Mouse (Mus musculus): ENCODE results near the gene Moap1.

The Moap1 gene

DNA sequence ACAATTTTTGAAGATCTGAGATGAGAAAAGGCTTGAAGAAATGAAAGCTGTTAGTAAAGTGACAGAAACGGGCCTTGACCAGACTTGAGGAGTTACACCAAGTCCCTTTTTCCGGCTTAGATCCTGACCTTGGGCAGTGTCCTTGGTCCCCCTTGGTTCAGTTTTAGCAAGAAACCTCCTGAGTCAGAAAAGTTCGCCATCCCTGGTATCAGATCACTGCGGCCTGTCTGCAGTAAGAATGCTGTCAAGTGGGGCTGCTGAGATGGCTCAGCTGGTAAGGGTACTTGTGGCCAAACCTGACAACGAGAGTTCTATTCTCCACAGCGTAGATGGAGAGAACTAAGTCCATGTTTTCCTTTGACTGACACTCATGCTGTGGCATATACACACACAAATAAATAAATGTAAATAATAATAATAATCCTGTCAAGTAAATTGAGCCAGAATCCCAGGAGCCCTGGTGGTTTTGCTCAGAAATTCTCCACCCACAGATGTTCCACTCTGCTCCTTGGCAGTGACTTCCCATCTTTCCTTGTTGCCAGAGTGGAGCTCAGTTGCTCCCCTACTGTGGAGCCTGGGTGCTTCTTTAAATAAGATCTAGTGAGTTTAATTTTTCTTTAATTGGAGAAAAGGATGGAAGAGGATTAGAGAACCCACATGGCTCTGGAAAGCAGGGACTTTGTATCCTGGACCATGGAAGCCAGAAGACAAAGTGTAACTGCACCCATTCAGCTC lies 37.4 kb downstream of the Moap1 start:
- no peak for DNase-seq (ENCODE audit: low spot score)

DNA sequence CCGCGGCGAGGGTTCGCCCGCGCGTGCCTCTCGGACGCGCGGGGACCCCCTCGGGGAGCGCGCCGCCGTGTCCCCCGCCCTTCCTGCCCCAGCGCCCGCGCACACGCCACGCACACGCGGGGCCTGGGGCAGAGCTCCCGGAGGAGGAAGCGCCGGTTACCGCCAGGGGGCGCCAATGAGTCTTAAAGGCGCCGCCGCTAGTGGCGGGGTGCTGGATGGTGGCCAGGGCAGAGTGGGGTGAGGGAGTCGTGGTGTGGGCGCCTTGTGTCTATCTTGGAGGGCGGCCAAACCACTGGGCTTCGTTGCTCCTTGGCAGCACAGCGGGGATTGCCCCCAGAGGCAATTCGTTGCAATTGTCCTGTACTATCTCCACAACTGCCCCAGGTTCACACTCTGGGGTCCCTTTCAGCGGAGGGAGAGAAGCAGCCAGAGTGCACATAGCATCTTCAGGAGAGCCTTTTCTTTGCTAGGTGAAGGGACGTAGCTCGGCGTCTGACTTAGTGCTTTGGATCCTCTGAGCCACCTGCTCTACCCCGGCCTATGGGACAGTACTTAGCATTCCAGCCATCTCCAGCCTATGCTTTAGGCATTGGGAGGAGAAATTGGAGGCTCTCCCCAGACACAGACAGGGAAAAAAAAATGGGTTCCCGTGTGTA lies 38.1 kb downstream of the Moap1 start:
- DNase-seq (ENCODE audit: low spot score) = peak; percentile 61

DNA sequence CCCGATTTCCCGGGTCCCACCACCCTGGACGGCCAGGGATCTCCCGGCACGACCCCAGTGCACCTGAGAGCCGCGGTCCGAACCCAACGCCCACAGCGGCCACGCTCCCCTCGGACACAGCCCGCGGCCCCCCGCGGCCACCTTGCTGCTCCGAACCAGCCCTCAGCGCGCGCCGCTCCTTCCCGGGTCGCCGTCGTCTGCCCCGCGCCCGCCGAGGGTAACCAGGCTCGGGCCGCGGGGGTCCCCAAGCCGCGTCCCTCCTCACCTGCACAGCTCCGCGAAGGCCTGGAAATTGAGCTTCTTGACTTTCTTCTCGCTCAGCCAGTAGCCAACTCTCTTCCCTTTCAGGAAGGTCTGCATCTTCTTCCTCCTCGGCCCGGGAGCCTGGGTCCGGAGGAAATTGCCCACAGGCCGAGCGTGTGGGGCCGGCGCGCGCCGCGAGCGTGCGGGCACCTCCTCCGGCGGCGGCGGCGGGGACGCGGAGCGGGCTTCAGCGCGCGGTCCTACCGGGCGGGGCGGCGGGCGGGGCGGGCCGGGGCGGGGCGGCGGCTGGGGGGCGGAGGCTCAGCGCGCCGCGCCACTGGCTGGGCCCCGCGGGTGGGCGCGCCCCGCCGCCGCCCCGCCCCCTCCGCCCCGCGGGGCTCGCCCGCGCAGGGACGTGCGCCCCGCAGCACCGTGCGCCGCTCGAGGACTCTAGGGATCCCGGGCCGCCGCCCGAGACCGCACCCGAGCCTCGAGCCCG lies 38.8 kb downstream of the Moap1 start, which contains the start of gene Itpk1:
TSS of gene Itpk1 (minus strand) at position 474 of the 742 bp plus-strand sequence.
- DNase-seq (ENCODE audit: low spot score) = no peak

GRCm38 (mm10) chr12:102703921-102704408 lies 39.5 kb downstream of the Moap1 start:
- DNase-seq (ENCODE audit: low spot score) = no peak

DNA sequence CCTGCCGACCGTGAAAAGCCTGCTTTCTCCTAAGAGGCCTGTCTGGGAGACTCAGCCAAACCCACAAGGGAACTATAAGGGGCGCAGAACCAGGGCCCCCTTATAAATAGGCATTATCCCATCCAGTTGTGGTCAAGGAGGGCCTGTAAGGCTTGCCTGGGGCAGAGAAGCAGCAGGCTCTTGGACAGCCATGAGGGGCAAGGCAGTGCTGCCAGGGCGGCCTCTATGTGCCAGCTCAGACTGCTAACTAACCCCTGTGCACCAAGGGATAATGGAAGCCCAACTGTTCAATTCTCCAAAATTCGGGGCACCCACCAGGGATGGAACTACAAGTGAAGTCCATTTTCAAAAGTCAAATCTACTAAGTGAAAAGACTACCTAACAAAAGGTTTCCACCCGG lies 40.0 kb downstream of the Moap1 start:
- DNase-seq (ENCODE audit: low spot score) = no peak

GRCm38 (mm10) chr12:102703111-102703412 lies 40.4 kb downstream of the Moap1 start:
- DNase-seq (ENCODE audit: low spot score) = no peak

- DNase-seq (ENCODE audit: low spot score) = no peak
These were observed 40.9 kb downstream of the Moap1 start for GRCm38 (mm10) chr12:102702356-102703110.

- DNase-seq (ENCODE audit: low spot score) = no peak
These were observed 41.7 kb downstream of the Moap1 start for GRCm38 (mm10) chr12:102701691-102702207.

DNA sequence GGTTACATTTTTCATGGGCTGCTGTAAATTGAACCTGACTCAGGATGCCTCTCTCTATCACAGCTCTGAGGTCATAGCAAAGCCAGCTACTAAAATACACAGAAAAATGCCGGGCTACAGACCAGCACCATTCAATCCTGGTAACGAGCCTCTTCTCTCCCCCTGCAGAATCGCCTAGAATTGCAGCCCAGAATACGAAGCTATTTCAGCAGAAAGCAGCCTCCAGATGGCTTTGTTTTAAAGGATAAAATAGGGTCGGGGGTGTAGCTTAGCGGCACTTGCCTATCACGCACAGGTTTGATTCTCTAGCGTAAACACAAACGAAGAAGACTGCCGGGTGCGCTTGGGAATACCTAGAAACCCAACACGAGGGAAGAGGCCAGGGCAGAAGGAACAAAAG lies 43.0 kb downstream of the Moap1 start:
- no peak for DNase-seq (ENCODE audit: low spot score)

GRCm38 (mm10) chr12:102699156-102699555 lies 44.3 kb downstream of the Moap1 start:
- DNase-seq (ENCODE audit: low spot score) = no peak

GRCm38 (mm10) chr12:102698089-102698684 lies 45.3 kb downstream of the Moap1 start:
- no peak for DNase-seq (ENCODE audit: low spot score)

DNA sequence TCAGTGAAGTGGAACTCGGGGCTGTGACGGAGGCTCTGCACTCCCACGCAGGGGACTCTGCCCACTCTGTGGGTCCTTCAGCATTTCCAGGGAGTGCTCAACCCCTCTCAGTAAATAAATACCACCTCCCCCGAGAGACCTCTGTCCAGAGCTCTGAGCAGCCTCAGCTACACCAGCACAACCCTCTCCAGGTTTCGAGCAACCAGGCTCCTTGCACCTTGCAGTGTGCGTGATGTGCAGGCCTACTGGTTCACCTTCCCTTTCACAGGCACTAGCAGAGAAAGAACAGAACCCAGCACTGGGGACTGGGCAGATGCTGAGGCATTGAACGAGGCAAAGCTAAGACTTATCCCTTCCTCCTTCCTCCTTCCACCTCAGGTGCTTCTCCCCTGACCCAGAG lies 46.1 kb downstream of the Moap1 start:
- no peak for DNase-seq (ENCODE audit: low spot score)

DNA sequence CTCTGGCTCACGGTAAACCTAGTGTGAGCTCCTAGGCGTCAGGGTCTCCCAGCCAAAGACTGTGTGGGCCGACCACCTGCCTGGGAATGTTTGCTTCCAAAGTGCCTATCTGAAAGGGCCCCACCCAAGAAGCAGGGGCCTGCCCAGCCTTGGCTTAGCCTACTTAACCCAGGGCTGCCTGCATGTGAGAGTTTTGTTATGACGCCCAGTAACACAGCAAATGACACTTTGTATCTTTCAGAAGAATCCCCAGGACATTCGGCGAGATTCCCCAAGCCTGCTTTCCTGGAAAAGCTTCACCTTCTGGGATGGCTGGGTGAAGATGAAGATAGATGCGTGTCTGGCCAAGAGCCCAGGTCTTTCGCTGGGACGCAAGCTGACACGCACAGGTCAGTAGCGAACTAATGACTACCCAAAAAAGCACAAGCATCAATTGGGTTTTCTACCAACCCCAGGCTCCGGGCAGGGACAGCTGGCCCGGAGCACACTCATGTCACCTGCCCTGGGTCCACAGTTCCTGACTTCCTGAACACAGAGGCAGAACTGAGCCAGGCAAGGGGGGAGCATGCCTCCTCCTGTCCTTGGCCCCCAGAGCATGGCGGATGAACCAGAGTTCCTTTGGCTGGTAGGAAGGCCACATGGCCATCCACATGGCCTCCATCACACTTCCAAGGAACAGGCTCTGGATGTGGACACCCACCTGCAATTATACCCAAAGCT lies 46.7 kb downstream of the Moap1 start:
- DNase-seq (ENCODE audit: low spot score) = no peak

DNA sequence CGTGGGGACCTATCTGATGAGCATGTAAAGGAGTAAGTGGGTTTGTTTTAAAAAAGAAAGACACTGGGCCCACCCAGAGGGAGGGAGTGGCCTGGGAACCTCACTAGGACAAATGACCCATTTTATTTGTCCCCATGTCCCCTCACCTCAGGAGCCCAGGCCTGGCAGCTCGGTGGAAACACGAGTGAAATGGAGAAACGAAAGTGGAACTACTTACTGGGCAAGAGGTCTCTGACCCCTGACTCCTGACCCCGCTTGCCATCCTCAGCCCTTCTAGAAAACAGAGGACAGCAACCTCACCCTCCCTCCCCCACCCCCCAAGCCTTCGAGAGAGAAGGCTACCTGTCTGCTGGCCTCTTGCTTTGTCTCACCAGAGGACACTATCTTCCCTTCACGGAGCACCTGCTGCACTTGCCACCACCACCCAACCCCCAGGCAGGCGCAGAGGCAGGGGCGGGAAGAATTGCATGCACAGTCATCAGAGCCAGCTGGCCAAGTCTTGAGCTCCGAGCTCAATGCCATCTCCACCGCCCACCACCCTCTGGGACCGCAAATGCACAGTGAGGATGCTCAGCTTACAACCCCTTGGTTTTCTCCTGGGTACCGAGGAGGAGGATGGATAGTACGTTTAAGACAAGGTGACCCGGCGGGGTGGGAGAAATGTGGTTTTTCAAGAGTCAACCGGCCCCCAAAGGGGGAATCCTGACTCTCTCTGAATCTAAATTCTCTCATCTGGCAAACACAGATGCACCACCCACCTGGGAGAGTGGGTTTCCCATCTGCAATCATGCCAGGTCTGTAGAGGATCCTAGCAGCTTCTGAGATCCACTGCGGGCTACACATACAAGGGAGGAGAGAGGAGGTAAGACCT lies 47.9 kb downstream of the Moap1 start:
- peak; percentile 73 for DNase-seq (ENCODE audit: low spot score)

All from layer of hippocampus, adult 9-10 months (tissue).